Mouse (Mus musculus) olfactory bulb, adult 2 months (tissue): ENCODE results near the gene Sept4. TPM values are rescaled to one million over a fixed set of nuclear protein-coding genes. Genes with fewer than 3 reads are reported as not detected.

ENCODE experiments used
- H3K27ac ChIP-seq: fragments of 200-500 bp; 2 replicates; pipeline ENCODE4 v1.5.1; 2012; ENCODE audit warnings: low read depth, low read length; ENCODE audit not compliant: insufficient read depth
- H3K4me1 ChIP-seq: fragments of 200-500 bp; 2 replicates; pipeline ENCODE4 v1.6.1; 2012; ENCODE audit warnings: low read length; ENCODE audit not compliant: control insufficient read depth, insufficient read depth
- H3K4me3 ChIP-seq: fragments of 200-500 bp; 2 replicates; pipeline ENCODE4 v1.5.1; 2012; ENCODE audit warnings: mild to moderate bottlenecking, low read depth, low read length, moderate library complexity; ENCODE audit not compliant: insufficient read depth
- CTCF ChIP-seq: fragments of 200-500 bp; IDR thresholded peaks from 2 replicates; pipeline ENCODE4 v1.5.1; 2012; ENCODE audit warnings: low read depth, mild to moderate bottlenecking, low read length, moderate library complexity; ENCODE audit not compliant: insufficient read depth
- POLR2A ChIP-seq: fragments of 200-500 bp; IDR thresholded peaks from 2 replicates; pipeline ENCODE4 v1.6.1; 2012; ENCODE audit warnings: mild to moderate bottlenecking, low read depth, low read length, moderate library complexity; ENCODE audit not compliant: insufficient read depth
- WGBS: fragments of 180-500 bp; shearing (Covaris S2); methylation state at CpG from one replicate; pipeline ENCODE4 v1.1.7; 2018; 5-methylcytosine and 5-hydroxymethylcytosine counted together
- polyA plus RNA-seq: library from polyadenylated mRNA; stranded (reverse); fragments of >200 nt; gene quantifications from 2 replicates; pipeline ENCODE4 v1.2.4, GENCODE M21; 2012; ENCODE audit warnings: low replicate concordance; ENCODE audit not compliant: missing spikeins, insufficient read depth, insufficient read length

The Sept4 gene
- polyA plus RNA-seq, 1 experiment = not detected

GRCm38 (mm10) chr11:87553342-87553741, 15.4 kb upstream of the Sept4 start:
- no peak overlapping the region for H3K4me3 ChIP-seq
- 72% methylated on average over 4 of the region's 4 CpGs for WGBS
- H3K27ac ChIP-seq = no peak overlapping the region
- TF ChIP-seq CTCF (no peak), POLR2A (no peak)
- H3K4me1 ChIP-seq = no peaks in the 10 kb centered on the region

DNA sequence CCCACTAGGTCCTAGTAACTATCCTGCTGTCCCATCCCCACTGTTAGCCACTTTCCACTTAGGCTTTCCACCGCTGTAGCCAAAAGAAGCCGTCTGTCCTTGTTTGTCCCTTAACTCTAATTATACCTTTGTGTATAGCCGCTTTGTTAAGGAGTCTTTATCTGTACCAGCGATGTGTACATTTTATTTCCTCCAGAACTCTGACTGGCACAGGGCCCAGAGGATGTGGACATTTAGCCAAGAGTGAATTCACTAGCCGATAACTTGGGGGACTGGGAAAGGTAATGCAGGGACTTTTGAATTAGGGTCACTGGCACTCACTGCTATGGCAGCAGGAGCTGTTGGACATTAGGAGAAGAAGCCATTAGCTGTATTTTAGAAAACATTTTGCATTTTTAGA, 14.3 kb upstream of the Sept4 start:
- Histone ChIP-seq H3K4me3 (no peak overlapping the region), H3K27ac (no peak overlapping the region), H3K4me1 (no peaks in the 10 kb centered on the region)
- WGBS = 29% methylated on average over 5 of the region's 5 CpGs
- TF ChIP-seq POLR2A = no peak
- no peak for TF ChIP-seq CTCF

DNA sequence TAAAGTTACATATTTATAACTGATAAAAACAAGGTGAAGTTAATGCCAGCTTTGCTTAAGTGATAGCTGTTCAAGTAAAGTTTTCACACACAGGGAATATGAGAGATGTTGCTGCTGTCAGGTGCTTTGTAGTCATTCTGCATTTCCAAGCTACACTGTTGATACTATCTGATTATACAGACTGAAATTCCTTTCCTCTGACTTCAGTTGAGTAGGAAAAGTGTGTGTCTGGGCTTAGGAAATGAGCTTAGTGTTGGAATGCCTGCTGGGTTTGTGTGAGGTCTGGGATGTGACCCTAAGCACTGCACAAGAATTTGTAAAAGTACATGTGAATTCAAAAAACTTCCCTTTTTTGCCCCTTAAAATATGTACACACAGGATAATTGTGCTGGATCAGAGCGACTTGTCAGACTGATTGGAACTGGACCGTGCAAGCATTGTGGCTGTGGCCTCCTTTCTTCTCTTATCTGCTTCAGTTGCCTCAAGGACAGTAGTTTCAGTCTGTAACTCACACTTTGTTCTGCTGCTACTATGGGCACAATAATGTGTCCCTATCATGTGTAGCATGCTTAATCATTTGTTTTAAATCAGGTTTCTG, 13.5 kb upstream of the Sept4 start:
- TF ChIP-seq POLR2A (no peak), CTCF (no peak)
- Histone ChIP-seq H3K27ac (no peak overlapping the region), H3K4me3 (no peak overlapping the region), H3K4me1 (no peaks in the 10 kb centered on the region)
- WGBS = 78% methylated on average over 2 of the region's 2 CpGs

- Histone ChIP-seq H3K27ac (no peak overlapping the region), H3K4me3 (no peak overlapping the region), H3K4me1 (no peaks in the 10 kb centered on the region)
- 82% methylated on average over 6 of the region's 6 CpGs for WGBS
- no peak for TF ChIP-seq CTCF
- TF ChIP-seq POLR2A = no peak
These were observed 7.5 kb upstream of the Sept4 start for GRCm38 (mm10) chr11:87561208-87561607.

DNA sequence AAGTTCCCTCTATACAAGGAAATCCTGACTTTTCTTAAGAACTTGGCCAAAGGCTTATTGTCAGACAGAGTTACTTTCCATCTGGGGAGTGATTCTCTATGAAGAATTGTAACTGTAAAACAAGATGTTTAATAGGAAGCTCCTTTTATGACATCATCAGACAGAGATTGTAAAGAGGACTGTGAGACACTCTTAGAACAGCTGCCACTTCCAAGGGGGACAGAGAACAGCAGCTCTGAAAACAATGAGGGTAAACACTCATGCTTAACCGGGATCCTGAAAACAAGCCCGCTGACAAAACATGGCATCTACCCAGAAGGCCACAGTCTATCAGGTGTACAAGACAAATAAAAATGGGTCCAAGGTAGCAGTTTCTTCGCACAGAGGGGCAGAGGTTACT, 2.2 kb upstream of the Sept4 start, which contains the start of gene Gm11492:
Gene Gm11492, plus strand, starts transcription at position 153 of the 400 bp plus-strand sequence.
- Histone ChIP-seq H3K4me1 (peaks cover 17% of the 10 kb centered on the region), H3K27ac (no peak within 1 kb of the TSS), H3K4me3 (no peak within 1 kb of the TSS)
- WGBS = 80% methylated on average over 3 of the region's 3 CpGs
- TF ChIP-seq CTCF = no peak
- no peak for TF ChIP-seq POLR2A

DNA sequence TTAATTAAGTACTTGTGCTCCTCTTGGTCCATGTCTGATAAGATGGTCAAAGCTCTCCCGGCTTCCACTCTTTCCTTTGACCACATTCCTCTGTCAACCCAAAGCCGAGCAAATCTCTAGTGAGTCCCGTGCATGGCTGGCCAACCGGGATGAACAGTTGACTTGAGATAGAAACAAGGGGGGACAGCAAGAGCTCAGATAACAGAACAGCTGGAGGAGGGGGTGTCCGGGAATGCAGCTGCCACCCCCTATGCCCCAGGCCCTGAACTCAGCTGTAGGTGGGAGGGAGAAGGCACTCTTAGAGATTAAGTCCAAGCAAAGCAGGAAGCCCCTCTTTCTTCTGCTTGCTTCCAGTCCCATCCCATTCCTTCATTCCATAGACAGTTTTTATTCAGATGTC, 2.0 kb downstream of the Sept4 start:
- WGBS = 45% methylated on average over 5 of the region's 5 CpGs
- no peak overlapping the region for H3K4me3 ChIP-seq
- peak overlapping the region; percentile 53 for H3K27ac ChIP-seq
- no peak for TF ChIP-seq CTCF
- no peak for TF ChIP-seq POLR2A
- peaks cover 41% of the 10 kb centered on the region for H3K4me1 ChIP-seq

DNA sequence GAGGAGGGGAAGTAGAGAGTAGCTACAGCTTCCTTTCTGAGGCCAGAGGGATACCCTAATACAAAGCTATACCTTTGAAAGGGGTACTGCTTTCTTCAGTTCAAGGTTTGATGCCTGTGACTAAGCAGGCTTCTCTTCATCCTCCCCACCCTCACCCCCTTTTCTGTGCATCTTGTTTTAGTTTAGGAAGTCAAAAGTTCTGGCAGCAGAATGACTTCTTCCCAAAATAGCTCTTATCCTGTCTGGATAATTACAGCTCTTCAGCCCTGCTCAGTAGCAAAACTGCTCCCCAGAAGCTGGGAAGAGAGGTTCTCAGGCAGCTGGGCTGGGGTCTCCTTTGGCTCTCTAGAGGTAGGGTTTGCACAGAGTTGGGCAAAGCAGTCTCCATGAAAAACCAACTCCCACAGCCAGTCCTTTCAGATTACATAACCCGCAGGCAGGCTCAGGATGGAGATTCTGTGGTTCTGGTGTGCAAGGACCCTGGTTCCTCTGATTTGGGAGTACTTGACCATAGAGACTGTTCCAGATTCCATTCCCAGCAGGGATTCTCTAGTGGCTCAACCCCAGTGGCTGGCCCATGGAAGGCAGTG, 2.8 kb downstream of the Sept4 start:
- WGBS = 45% methylated on average over 1 of the region's 1 CpGs
- Histone ChIP-seq H3K4me1 (peaks cover 43% of the 10 kb centered on the region), H3K27ac (peak overlapping the region; percentile 92), H3K4me3 (no peak overlapping the region)
- no peak for TF ChIP-seq POLR2A
- TF ChIP-seq CTCF = no peak

DNA sequence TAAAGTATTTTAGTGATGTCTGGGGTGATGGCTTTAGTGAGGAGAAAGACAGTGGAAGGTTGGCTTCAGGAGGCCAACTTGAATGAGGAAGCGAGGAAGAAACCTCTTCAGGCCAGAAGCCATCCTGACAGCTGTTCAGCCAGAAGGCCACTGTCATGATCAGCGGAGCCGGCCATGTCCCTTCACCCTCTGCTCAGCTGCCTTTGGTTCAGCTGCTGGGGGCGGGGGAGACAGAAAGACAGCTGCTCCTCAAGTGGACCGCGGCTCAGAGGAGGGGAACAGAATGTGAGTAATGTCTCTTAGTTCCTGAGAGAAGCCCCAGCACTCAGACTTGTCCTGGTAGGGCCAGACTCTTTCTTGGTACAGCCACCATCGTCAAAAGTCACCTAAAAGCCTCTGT, 5.0 kb downstream of the Sept4 start:
- TF ChIP-seq POLR2A (no peak), CTCF (no peak)
- no peak overlapping the region for H3K4me3 ChIP-seq
- no peak overlapping the region for H3K27ac ChIP-seq
- peaks cover 49% of the 10 kb centered on the region for H3K4me1 ChIP-seq
- 84% methylated on average over 7 of the region's 7 CpGs for WGBS

- Histone ChIP-seq H3K27ac (no peak overlapping the region), H3K4me3 (no peak overlapping the region), H3K4me1 (peaks cover 54% of the 10 kb centered on the region)
- 79% methylated on average over 21 of the region's 21 CpGs for WGBS
- TF ChIP-seq POLR2A = no peak
- TF ChIP-seq CTCF = no peak
These were observed 5.9 kb downstream of the Sept4 start for GRCm38 (mm10) chr11:87574520-87575180.
